Mouse (Mus musculus): Measurements from ENCODE around the gene Psme3. TPM values are rescaled to one million over a fixed set of nuclear protein-coding genes. Genes with fewer than 3 reads are reported as not detected.
A peak's percentile ranks its signal among the peaks of the same experiment; 100 is the strongest.
"Not testable (repeated sequence)": the region's sequence is repeated elsewhere in the genome, so short reads cannot be mapped to it uniquely, and the experiment has no call there.

Gene Psme3
- total RNA-seq, 2 experiments from 2014 or later = 313 to 425 TPM

GRCm38 (mm10) chr11:101307744-101308143, 8.3 kb upstream of the Psme3 start:
- ATAC-seq (replicated peaks; ENCODE audit: low FRiP score, poor library complexity, severe bottlenecking) = no peak

- no peak for ATAC-seq (replicated peaks; ENCODE audit: low FRiP score, poor library complexity, severe bottlenecking)
Observed at GRCm38 (mm10) chr11:101311083-101311482, 4.9 kb upstream of the Psme3 start.

DNA sequence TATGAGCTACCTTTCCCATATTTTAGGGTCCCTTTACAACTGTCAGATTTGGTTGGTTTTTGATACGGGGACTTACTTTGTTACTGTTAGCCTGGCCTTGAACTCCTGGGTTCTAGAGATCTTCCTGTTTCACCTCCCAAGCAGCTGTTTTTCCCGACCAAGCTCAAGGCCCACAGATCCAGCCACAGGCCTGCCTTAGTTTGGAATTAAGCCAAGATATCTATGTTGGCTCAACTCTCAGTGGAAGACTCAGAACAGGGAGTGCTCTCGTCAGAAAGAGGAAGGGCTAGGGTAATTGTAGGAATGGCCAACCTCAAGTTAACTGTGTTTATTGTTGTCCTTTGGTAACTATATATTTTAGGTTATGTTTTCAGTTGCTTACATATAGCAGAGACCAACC, 3.9 kb upstream of the Psme3 start:
- 0 out of 2 replicates have a peak, but pooled peaks have one; percentile 21 for ATAC-seq (replicated peaks; ENCODE audit: low FRiP score, poor library complexity, severe bottlenecking)

GRCm38 (mm10) chr11:101314567-101314966, 1.4 kb upstream of the Psme3 start:
- ATAC-seq (replicated peaks; ENCODE audit: low FRiP score, poor library complexity, severe bottlenecking) = no peak

GRCm38 (mm10) chr11:101315082-101315650, 847 bp upstream of the Psme3 start:
- ATAC-seq (replicated peaks; ENCODE audit: low FRiP score, poor library complexity, severe bottlenecking) = no peak

- ATAC-seq (replicated peaks; ENCODE audit: low FRiP score, poor library complexity, severe bottlenecking) = peak; percentile 58
Observed at GRCm38 (mm10) chr11:101316501-101316917, 496 bp downstream of the Psme3 start.

GRCm38 (mm10) chr11:101323609-101324008, 7.6 kb downstream of the Psme3 start:
- peak; percentile 65 for ATAC-seq (replicated peaks; ENCODE audit: low FRiP score, poor library complexity, severe bottlenecking)

- no peak for ATAC-seq (replicated peaks; ENCODE audit: low FRiP score, poor library complexity, severe bottlenecking)
Observed at GRCm38 (mm10) chr11:101324763-101325162, 8.8 kb downstream of the Psme3 start, which contains the start of gene Aoc2. Gene Aoc2, plus strand, starts transcription at chr11:101325063.

GRCm38 (mm10) chr11:101325201-101325600, 9.2 kb downstream of the Psme3 start:
- not testable (repeated sequence) for ATAC-seq (replicated peaks; ENCODE audit: low FRiP score, poor library complexity, severe bottlenecking)

- ATAC-seq (replicated peaks; ENCODE audit: low FRiP score, poor library complexity, severe bottlenecking) = no peak
Observed at GRCm38 (mm10) chr11:101326147-101326546, 10.1 kb downstream of the Psme3 start.

DNA sequence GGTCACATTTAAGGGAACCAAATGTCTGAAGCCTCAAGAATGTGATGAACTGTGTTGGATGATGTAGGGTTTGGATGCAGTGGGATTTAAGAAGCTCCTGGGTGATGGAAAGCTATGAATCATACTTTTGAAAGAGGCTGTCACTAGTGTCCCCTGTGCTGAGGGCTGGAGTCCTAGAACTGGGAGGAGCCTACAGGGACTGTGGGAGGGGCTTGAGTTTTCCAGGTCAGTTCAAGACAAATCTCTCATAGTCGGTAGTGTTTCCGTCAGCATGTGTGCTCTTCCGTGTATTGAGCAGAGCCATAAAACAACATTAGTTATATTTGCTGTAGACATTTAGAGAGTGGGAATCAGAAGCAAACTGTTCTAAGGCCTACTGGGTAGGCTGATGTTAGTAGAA, 11.3 kb downstream of the Psme3 start:
- no peak for ATAC-seq (replicated peaks; ENCODE audit: low FRiP score, poor library complexity, severe bottlenecking)

- ATAC-seq (replicated peaks; ENCODE audit: low FRiP score, poor library complexity, severe bottlenecking) = no peak
Observed at GRCm38 (mm10) chr11:101328941-101329635, 13.1 kb downstream of the Psme3 start.

DNA sequence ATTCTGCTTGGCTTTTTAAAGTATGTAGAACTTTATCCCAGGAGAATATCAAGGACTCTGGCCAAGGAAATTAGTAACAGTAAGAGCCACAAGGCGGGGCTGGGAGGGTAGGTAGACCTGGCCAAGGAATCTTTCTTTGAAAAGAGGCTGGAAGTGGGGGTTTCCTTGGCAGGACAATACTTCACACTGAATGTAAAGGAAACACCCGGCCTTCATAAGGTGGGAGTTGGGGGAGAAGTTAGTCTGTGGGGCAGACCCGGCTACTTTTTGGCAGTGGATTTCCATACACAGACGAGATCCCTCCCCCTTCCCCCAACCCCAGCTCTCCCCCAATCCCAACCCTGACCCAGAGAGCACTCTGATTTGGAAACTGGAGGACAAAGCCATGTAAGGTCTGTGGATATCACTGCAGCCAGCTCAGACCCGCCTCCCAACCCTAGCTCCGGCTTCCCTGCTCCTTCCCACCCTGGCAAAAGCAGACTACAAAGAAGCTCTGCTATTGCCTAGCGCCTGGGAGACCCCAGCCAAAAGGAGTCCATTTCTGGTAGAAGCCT, 14.4 kb downstream of the Psme3 start, which contains the start of gene Aoc3:
Gene Aoc3 (plus strand): TSS at position 235 of the 554 bp plus-strand sequence.
- no peak for ATAC-seq (replicated peaks; ENCODE audit: low FRiP score, poor library complexity, severe bottlenecking)

- ATAC-seq (replicated peaks; ENCODE audit: low FRiP score, poor library complexity, severe bottlenecking) = not testable (repeated sequence)
Observed at GRCm38 (mm10) chr11:101330961-101331360, 14.9 kb downstream of the Psme3 start.

DNA sequence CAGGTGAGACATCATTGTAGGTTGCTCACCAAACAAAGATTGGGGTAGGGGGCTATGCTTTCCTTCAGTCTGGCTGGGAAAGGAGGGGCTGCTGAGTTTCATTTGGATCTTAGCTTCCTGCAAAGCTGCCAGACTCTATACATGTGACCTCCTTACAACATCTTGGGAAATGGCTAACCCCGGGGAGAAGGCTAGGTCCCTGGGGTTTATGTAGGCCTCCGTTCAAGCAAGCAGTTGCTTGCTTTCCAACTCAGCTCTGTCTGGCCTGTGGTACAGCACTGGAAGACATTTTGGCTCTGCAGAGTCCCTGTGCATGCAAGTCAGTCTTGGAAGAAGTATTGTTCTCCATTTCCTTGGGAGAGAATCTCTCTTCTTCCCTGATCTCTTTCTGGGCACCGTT, 16.5 kb downstream of the Psme3 start:
- no peak for ATAC-seq (replicated peaks; ENCODE audit: low FRiP score, poor library complexity, severe bottlenecking)

DNA sequence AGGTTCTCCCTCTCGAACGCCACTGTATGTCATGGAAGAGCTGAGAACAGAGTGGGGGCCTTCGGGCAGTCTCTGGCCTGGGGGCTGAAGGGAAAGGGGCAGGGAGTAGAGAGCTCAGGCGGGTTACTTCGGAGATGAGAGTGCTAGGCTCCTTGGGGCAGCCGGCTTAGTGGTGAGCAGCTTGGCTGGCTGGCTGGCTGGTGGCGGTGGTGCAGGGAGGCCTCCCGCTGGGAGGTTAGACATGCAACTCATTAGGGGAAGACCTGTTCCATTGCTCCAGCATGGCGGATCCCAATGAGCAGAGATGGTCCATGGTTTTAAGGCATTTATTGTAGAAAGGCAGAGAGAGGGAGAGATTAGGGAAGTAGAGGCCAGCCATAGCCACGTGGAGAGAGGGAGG, 18.0 kb downstream of the Psme3 start:
- ATAC-seq (replicated peaks; ENCODE audit: low FRiP score, poor library complexity, severe bottlenecking) = no peak

DNA sequence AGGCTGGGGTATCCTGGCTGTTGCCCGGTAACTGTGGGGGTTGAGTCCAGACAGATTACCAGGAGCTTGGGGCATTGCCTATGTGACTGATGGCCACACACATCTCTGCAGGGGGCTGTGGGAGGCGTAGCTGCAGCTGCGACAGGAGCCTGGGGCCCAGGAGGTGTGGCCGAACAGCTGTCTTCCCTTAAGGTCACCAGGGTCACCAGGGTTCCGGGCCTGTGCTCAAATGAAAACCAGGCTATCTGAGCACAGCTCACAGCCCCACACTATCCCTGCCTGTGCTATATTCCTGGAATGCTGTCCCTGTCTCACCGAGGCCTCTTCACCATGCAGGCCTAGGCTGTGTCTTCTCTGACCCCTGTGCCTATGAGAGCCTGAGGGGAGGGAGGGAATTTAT, 18.5 kb downstream of the Psme3 start:
- no peak for ATAC-seq (replicated peaks; ENCODE audit: low FRiP score, poor library complexity, severe bottlenecking)

- no peak for ATAC-seq (replicated peaks; ENCODE audit: low FRiP score, poor library complexity, severe bottlenecking)
Observed at GRCm38 (mm10) chr11:101335685-101336084, 19.7 kb downstream of the Psme3 start.

DNA sequence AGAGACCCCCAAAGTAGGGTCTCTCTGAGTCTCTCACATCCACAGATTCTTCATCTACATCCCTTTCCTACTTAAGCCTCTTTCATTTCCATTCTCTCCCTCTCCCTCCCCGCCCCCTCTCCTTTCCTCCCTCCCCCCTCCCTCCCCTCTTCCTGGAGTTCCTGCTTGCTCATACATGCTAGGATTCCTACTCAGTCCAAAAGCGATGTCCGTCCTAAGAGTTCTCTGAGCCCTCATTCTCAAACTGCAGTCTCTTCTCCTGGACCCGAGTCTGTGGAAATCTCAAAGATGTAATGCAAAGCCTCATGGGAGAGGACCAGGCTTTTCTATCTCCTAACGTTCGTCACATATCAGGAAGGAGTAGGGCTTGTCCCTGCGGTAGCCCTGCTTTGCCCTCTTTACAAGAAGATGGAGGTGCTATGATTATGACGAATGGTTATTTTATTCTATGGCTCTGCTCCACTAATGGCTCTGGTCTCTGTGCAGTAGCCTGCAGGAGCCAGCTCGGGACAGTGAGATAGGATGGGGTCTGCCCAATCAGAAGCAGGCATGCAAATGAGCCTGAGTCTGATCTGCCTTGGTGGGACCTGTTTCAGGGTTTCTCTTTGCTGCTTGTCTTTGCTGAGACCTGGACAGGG, 22.2 kb downstream of the Psme3 start:
- peak; percentile 86 for ATAC-seq (replicated peaks; ENCODE audit: low FRiP score, poor library complexity, severe bottlenecking)

GRCm38 (mm10) chr11:101347083-101347775, 31.2 kb downstream of the Psme3 start:
- no peak for ATAC-seq (replicated peaks; ENCODE audit: low FRiP score, poor library complexity, severe bottlenecking)

Data from erythroid progenitor cell, adult 5-6 weeks (primary cell).